Mouse (Mus musculus) left cerebral cortex, postnatal 25 days (tissue): ENCODE measurements around the gene Gm43191. TPM values are rescaled to one million over a fixed set of nuclear protein-coding genes. Genes with fewer than 3 reads are reported as not detected.

ENCODE experiments used
- total RNA-seq, 2 experiments: library from RNA; stranded (reverse); gene quantifications; 2 replicates each; pipeline ENCODE4 v1.2.3; 2021

Gene Gm43191
- total RNA-seq, 2 experiments from 2014 or later: not detected

Other genes with a start within 250 kb of the Gm43191 start
- gene Rtca, start 173.1 kb downstream of the Gm43191 start, total RNA-seq: 10 to 100 TPM; 55.5 to 59.5 TPM
- gene Dbt, start 168.2 kb downstream of the Gm43191 start, total RNA-seq: 10 to 100 TPM; 18.2 to 20.6 TPM
- under 1 TPM in 1 of 2 experiments, not detected in 1; 0.14 TPM for gene Lrrc39, start 118.3 kb downstream of the Gm43191 start, total RNA-seq
- gene Sass6, start 86.3 kb downstream of the Gm43191 start, total RNA-seq: 1 to 10 TPM; 5.4 to 9.0 TPM
- gene Trmt13, start 66.7 kb downstream of the Gm43191 start, total RNA-seq: 10 to 100 TPM; 13.5 to 16.4 TPM
- 10 to 100 TPM; 61.6 to 62.4 TPM for gene Mfsd14a, start 18.6 kb downstream of the Gm43191 start, total RNA-seq
- gene Slc35a3, start 31.6 kb upstream of the Gm43191 start, total RNA-seq: 10 to 100 TPM; 13.1 to 14.5 TPM
- gene Agl, start 126.9 kb upstream of the Gm43191 start, total RNA-seq: 10 to 100 TPM; 23.7 to 24.6 TPM
- 1 to 10 TPM in 1 of 2 experiments, under 1 TPM in 1; 0.78 to 1.8 TPM for gene Frrs1, start 178.2 kb upstream of the Gm43191 start, total RNA-seq